Mouse (Mus musculus) ES-E14 (cell line): Measurements from ENCODE around the gene Tmem231. TPM values are rescaled to one million over a fixed set of nuclear protein-coding genes. Genes with fewer than 3 reads are reported as not detected.

Source experiments
- DNase-seq: peaks from one replicate; pipeline ENCODE4 v3.0.0-alpha.2; 2013; ENCODE audit warnings: low read depth, low spot score
- H3K27ac ChIP-seq: 2 replicates; pipeline ENCODE4 v1.5.1; 2012; ENCODE audit warnings: low read depth, mild to moderate bottlenecking, low read length, moderate library complexity, mixed read lengths; ENCODE audit not compliant: poor library complexity, insufficient read depth, severe bottlenecking
- H3K36me3 ChIP-seq: 2 replicates; pipeline ENCODE4 v1.6.1; 2012; ENCODE audit warnings: mild to moderate bottlenecking, low read length, moderate library complexity, mixed read lengths; ENCODE audit not compliant: control insufficient read depth, poor library complexity, insufficient read depth, severe bottlenecking
- H3K4me1 ChIP-seq, 2 experiments: fragments of 150-350 bp in 1 of 2; sonication (generic) in 1 of 2; 2 replicates each; pipeline ENCODE4 v1.6.1; 2012; ENCODE audit warnings: low read length in 2 of 2, mild to moderate bottlenecking in 1 of 2, mixed read lengths in 1 of 2; ENCODE audit not compliant: control insufficient read depth in 2 of 2, insufficient read depth in 2 of 2, poor library complexity in 1 of 2
- H3K4me3 ChIP-seq, 2 experiments: fragments of 150-350 bp in 1 of 2; sonication (generic) in 1 of 2; 2 replicates each; pipeline ENCODE4 v1.5.1; 2012; ENCODE audit warnings: low read length in 2 of 2, low read depth in 1 of 2, mild to moderate bottlenecking in 1 of 2, mixed read lengths in 1 of 2; ENCODE audit not compliant: insufficient read depth in 1 of 2, poor library complexity in 1 of 2, severe bottlenecking in 1 of 2
- H3K9ac ChIP-seq: 2 replicates; pipeline ENCODE4 v1.6.1; 2012; ENCODE audit warnings: low read depth, mild to moderate bottlenecking, low read length, mixed read lengths; ENCODE audit not compliant: poor library complexity, insufficient read depth, severe bottlenecking
- H3K9me3 ChIP-seq: fragments of 150-350 bp; sonication (generic); 2 replicates; pipeline ENCODE4 v1.6.1; 2012; ENCODE audit warnings: low read depth, mild to moderate bottlenecking, low read length; ENCODE audit not compliant: control insufficient read depth, insufficient read depth
- CHD2 ChIP-seq: IDR thresholded peaks from 2 replicates; pipeline ENCODE4 v1.6.1; 2014; ENCODE audit warnings: mild to moderate bottlenecking, low read depth, low read length, inconsistent platforms
- HCFC1 ChIP-seq: IDR thresholded peaks from 2 replicates; pipeline ENCODE4 v1.6.1; 2012; ENCODE audit warnings: low read length, inconsistent platforms, borderline replicate concordance; ENCODE audit not compliant: insufficient read depth
- MAFK ChIP-seq: IDR thresholded peaks from 2 replicates; pipeline ENCODE4 v1.6.1; 2014; ENCODE audit warnings: mild to moderate bottlenecking, low read depth, low read length, inconsistent platforms; ENCODE audit not compliant: insufficient read depth
- ZC3H11A ChIP-seq: IDR thresholded peaks from 2 replicates; pipeline ENCODE4 v1.6.1; 2012; ENCODE audit warnings: low read depth, mild to moderate bottlenecking, inconsistent platforms, low read length, borderline replicate concordance
- ZNF384 ChIP-seq: IDR thresholded peaks from 2 replicates; pipeline ENCODE4 v1.6.1; 2012; ENCODE audit warnings: low read depth, low read length, inconsistent platforms
- in situ Hi-C, 2 experiments: fragments of 600-800 bp; cut with MboI; formaldehyde crosslinking; loops; one replicate each; pipeline ENCODE4 v1.15.1; 2025; ENCODE audit warnings: low sequenced_read_pairs in 2 of 2, inconsistent platforms in 1 of 2; ENCODE audit not compliant: unreplicated experiment in 2 of 2
- total RNA-seq: library from RNA; depleted of rRNA; stranded (reverse); fragments of 300-350 nt; gene quantifications from 2 replicates; pipeline ENCODE4 v1.2.3, GENCODE M21; 2012

Tmem231 gene
- total RNA-seq, 1 experiment, result 30.3 TPM

- Histone ChIP-seq H3K4me3 (no peak overlapping the region), H3K9ac (no peak overlapping the region), H3K27ac (no peak overlapping the region), H3K9me3 (no peaks in the 10 kb centered on the region), H3K36me3 (peaks cover 3% of the 10 kb centered on the region; the same call in 1 of the 2 replicates), H3K4me1 (peaks cover 3 to 7% of the 10 kb centered on the region in 2 experiments; a peak in 3 of 4 replicates)
- in situ Hi-C loops, result no loop called here
- no peak for TF ChIP-seq MAFK
- TF ChIP-seq ZNF384, result no peak
- TF ChIP-seq CHD2, result no peak
- no peak for TF ChIP-seq ZC3H11A
- TF ChIP-seq HCFC1, result no peak
- no peak for DNase-seq
Observed at GRCm38 (mm10) chr8:111911572-111911971, 22.1 kb downstream of the Tmem231 start.

GRCm38 (mm10) chr8:111909621-111910450 is 23.8 kb downstream of the Tmem231 start, which contains the start of gene Chst5:
Gene Chst5 (minus strand): TSS chr8:111910447.
- Histone ChIP-seq H3K4me1 (peaks cover 3 to 11% of the 10 kb centered on the region in 2 experiments; a peak in 3 of 4 replicates), H3K9me3 (no peaks in the 10 kb centered on the region), H3K9ac (peak within 1 kb of the TSS; percentile 45), H3K27ac (no peak within 1 kb of the TSS), H3K36me3 (no peaks in the 10 kb centered on the region), H3K4me3 (peak within 1 kb of the TSS; percentile 59 to 63)
- in situ Hi-C loops, result no loop called here
- no peak for DNase-seq
- TF ChIP-seq HCFC1, result no peak

GRCm38 (mm10) chr8:111905500-111906121 is 28.1 kb downstream of the Tmem231 start:
- DNase-seq, result no peak
- Histone ChIP-seq H3K27ac (no peak overlapping the region), H3K36me3 (no peaks in the 10 kb centered on the region), H3K4me1 (peaks cover 5% of the 10 kb centered on the region in 2 experiments; a peak in 3 of 4 replicates), H3K9me3 (no peaks in the 10 kb centered on the region), H3K4me3 (no peak overlapping the region), H3K9ac (no peak overlapping the region)
- TF ChIP-seq HCFC1 (no peak), MAFK (no peak), CHD2 (no peak), ZC3H11A (no peak), ZNF384 (no peak)
- in situ Hi-C loops, result no loop called here

GRCm38 (mm10) chr8:111902080-111902479 is 31.6 kb downstream of the Tmem231 start:
- no peaks in the 10 kb centered on the region; the same call in 1 of the 2 replicates for H3K9me3 ChIP-seq
- no peak for TF ChIP-seq ZNF384
- TF ChIP-seq CHD2, result no peak
- no peak for TF ChIP-seq MAFK
- TF ChIP-seq HCFC1, result no peak
- TF ChIP-seq ZC3H11A, result no peak
- no peak overlapping the region for H3K4me3 ChIP-seq
- DNase-seq, result no peak
- H3K36me3 ChIP-seq, result no peaks in the 10 kb centered on the region
- H3K9ac ChIP-seq, result no peak overlapping the region
- in situ Hi-C loops, result no loop called here
- H3K27ac ChIP-seq, result no peak overlapping the region
- H3K4me1 ChIP-seq, result peaks cover 2 to 5% of the 10 kb centered on the region in 2 experiments; a peak in 3 of 4 replicates
